Mouse (Mus musculus): ENCODE measurements around the gene Nlrx1.
A peak's percentile ranks its signal among the peaks of the same experiment; 100 is the strongest.
"Not testable (repeated sequence)": the region's sequence is repeated elsewhere in the genome, so short reads cannot be mapped to it uniquely, and the experiment has no call there.

Nlrx1 gene

GRCm38 (mm10) chr9:44268432-44268831, at the start of gene Nlrx1:
Gene Nlrx1, minus strand, starts transcription at chr9:44268599.
- no peak for DNase-seq (ENCODE audit: inconsistent ontology term)

GRCm38 (mm10) chr9:44317452-44317851, 49.1 kb upstream of the Nlrx1 start:
- DNase-seq (ENCODE audit: inconsistent ontology term), result no peak

GRCm38 (mm10) chr9:44314910-44315309, 46.5 kb upstream of the Nlrx1 start:
- DNase-seq (ENCODE audit: inconsistent ontology term), result no peak

DNA sequence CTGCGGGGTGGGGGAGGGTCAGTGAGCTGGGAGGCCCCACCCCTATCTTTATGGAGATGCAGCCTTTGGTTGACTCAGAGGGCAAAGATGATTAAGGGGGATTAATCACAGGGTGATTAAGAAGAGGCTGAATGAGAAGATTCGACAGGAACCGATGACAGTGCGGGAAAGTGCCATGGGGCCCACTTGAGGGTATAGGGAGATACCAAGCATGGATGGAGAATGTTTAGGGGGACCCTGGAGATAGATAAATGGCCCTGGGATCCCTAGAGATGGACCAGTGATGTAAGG, 45.8 kb upstream of the Nlrx1 start:
- DNase-seq (ENCODE audit: inconsistent ontology term), result no peak

- no peak for DNase-seq (ENCODE audit: inconsistent ontology term)
Measured at GRCm38 (mm10) chr9:44313476-44314256, 45.3 kb upstream of the Nlrx1 start.

DNA sequence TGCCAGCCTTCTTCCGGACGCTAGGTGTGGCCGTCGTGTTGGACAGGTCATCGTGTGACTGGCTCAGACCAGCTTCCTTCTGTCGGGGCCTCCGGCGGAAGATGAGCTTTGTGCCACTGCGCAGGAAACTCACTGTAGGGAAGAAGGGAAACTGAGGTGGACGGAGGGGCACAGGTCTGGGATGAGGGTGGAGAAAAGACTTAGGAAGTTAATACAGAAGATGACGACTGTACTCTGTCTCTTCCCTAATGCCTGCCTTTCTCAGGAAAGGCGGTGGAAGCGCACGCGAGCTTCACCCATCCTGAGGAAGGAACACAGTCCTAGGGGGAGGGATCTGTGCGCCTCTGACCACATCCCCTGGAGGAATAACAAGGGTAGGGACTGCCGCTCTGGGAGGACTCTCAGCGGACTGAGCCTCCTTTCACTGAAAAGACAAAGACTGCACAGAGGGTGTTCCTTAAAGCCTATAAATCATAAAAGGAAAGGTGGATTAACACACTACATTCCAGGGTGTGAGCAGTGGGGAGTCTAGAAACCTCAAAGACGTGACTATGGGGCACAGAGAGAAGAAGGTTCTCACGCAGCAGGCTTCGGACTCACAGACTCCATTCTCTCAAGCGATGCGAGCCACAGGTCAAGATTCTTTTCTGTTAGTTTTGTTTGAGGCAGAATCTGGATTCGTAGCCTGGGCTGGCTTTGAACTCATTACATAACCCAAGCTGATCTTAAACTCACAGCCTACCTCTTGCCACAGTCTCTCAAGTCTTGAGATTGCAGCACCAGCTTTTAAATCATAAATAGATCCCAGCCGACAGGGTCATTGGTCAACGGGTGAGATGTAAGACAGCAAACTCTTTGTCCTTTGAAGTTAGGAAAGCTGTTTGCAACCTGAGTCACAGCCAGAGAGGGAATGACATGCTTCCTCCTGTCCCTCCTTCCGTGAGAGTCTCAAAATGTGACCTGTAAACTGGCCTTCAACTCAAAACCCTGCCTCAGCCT, 43.0 kb upstream of the Nlrx1 start:
- DNase-seq (ENCODE audit: inconsistent ontology term), result no peak

- DNase-seq (ENCODE audit: inconsistent ontology term), result no peak
Measured at GRCm38 (mm10) chr9:44310750-44311135, 42.3 kb upstream of the Nlrx1 start.

- no peak for DNase-seq (ENCODE audit: inconsistent ontology term)
Measured at GRCm38 (mm10) chr9:44309756-44310155, 41.4 kb upstream of the Nlrx1 start.

- DNase-seq (ENCODE audit: inconsistent ontology term), result no peak
Measured at GRCm38 (mm10) chr9:44307248-44307647, 38.8 kb upstream of the Nlrx1 start.

- no peak for DNase-seq (ENCODE audit: inconsistent ontology term)
Measured at GRCm38 (mm10) chr9:44306532-44306931, 38.1 kb upstream of the Nlrx1 start.

DNA sequence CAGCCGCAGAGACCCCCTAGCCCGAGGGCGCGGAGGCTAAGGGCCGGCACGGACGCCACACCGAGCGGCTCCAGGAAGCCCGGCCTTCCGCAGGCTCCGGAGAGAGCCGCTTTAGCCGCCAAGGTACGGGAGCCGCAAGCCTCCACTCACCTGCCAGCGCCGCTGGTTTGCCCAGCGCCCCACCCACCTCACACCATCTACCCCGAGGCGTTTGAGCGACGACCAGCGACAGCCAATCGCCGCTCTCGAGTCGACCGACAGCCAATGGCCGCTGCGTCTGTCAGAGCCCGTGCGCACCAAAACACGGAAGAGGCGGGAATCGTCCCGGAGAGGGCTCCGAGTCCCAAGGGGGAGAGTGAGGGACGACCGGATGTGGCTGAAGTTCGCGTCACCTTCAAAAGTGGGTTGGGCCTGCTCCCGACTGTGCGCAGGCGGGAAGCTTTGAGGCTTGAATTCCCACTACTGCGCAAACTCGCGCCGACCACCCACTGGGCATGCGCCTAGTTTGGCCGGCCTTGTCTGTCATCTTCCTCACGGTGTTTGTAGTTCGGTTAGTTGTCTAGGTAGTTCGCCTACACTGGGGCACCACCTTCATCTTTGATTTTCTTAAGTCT, 37.2 kb upstream of the Nlrx1 start, which contains the start of gene Hinfp:
Gene Hinfp (minus strand): TSS at position 206 of the 614 bp plus-strand sequence.
- DNase-seq (ENCODE audit: inconsistent ontology term), result peak; percentile 99

GRCm38 (mm10) chr9:44300001-44300400, 31.6 kb upstream of the Nlrx1 start:
- not testable (repeated sequence) for DNase-seq (ENCODE audit: inconsistent ontology term)

- no peak for DNase-seq (ENCODE audit: inconsistent ontology term)
Measured at GRCm38 (mm10) chr9:44292490-44292889, 24.1 kb upstream of the Nlrx1 start.

DNA sequence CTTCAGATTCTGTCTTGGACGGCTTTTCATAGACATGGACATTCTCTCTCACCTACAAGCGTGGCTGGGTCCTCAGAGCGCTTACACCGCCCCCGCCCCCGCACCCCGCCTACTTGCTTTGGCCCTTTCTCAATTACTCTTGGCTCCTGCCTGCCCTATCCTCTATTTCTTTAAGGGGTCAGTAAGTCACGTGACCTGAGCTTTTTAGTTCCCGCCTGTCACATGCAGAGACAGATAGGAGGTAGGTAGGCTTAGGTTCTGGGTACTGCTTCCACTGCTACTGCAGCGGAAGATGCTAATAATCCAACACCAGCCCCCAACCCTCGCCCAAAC, 20.5 kb upstream of the Nlrx1 start:
- DNase-seq (ENCODE audit: inconsistent ontology term), result no peak

DNA sequence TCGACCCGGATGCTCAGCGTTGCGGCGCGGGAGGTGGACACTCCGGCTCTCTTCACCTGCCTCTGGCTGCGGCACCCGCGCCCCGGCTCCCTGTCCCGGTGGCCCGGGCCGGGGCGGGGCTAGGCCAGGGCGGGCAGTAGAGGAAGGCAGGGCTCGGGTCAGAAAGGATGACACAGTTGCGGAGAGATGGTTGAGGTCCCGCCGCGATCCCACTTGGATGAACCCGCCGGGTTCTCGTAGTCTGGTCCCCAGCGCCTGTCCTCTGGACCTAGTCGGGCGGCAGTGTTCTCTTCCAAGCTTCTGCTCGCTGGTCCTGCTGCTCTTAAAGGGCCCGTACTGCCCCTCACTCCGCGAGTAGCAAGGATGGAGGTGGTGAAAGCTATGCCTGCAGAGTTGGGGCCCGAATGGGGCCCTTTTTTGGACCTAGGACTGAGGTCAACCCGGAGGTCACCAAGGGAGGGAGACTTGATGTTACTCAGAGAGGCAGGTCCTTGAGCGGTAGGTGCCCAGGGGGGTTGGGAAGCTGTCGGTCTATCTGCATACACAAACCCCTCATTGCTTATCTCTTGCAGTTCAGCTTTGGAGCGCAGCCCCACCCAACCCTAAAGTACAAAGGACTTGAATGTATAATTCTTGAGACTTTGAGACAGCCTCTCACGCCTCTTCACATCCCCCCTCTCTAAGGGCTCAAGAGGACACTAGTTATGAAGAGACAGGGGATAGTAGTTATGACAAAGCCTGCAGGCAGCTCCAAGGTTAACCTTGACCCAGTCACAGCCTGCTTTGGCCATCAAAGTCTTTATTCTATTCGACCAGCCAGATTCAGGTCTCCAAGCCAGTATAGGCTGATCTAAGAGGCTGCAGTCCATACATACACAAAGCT, 19.9 kb upstream of the Nlrx1 start, which contains the start of gene Abcg4:
Gene Abcg4 (minus strand): TSS at position 540 of the 883 bp plus-strand sequence.
- peak; percentile 60 for DNase-seq (ENCODE audit: inconsistent ontology term)

DNA sequence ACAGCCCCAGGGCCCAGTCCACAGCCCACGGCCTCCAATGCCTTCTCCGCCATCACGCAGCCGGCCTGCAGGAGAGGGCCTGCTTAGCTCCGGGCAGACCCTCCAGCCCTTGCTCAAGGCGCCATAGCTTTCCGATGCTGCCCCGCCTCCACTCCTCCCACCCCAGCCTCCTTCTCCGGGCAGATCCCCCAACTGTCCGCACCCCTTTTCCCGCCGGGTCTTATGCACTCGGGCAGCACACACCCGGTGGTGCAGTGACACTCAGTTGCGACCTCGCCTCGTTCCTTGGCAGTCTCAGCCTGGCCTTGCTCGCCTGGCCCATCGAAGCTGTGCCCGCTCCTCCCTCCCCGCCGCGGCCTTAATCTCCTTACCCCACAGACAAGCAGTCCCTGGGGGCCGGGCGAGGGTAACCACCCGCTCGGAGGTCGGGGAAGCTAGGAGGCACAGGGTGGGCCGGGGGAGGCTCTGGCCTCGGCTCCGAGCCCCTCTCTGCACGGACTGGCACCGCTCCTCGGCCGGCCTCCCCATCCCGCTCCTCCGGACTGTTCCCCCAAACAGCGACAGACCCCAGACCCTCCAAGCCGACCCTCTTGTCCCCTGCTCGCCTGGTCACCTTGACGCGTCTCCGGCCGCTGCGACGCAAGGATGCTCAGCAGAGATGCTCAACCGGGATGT, 19.1 kb upstream of the Nlrx1 start:
- DNase-seq (ENCODE audit: inconsistent ontology term), result peak; percentile 56

- DNase-seq (ENCODE audit: inconsistent ontology term), result peak; percentile 15
Measured at GRCm38 (mm10) chr9:44287003-44287400, 18.6 kb upstream of the Nlrx1 start.

GRCm38 (mm10) chr9:44286256-44286850, 18.0 kb upstream of the Nlrx1 start:
- DNase-seq (ENCODE audit: inconsistent ontology term), result peak; percentile 14

- no peak for DNase-seq (ENCODE audit: inconsistent ontology term)
Measured at GRCm38 (mm10) chr9:44283183-44283582, 14.8 kb upstream of the Nlrx1 start.

GRCm38 (mm10) chr9:44269973-44270372, 1.6 kb upstream of the Nlrx1 start:
- peak; percentile 64 for DNase-seq (ENCODE audit: inconsistent ontology term)
